Mouse (Mus musculus) gastrocnemius, postnatal 4 days (tissue): Measurements from ENCODE around the gene Prkcb. TPM values are rescaled to one million over a fixed set of nuclear protein-coding genes. Genes with fewer than 3 reads are reported as not detected.

Experiments
- DNase-seq, 2 experiments: peaks; one replicate each; pipeline ENCODE4 v3.0.0; 2021 to 2022; ENCODE audit warnings: low spot score in 2 of 2, mixed read lengths in 2 of 2
- total RNA-seq, 2 experiments: library from RNA; stranded (reverse); gene quantifications; 2 replicates each; pipeline ENCODE4 v1.2.3; 2021

Prkcb gene
- total RNA-seq, 2 experiments from 2014 or later, result 4.4 to 5.8 TPM

- DNase-seq, result no peak
These were observed 107.4 kb downstream of the Prkcb start for GRCm38 (mm10) chr7:122395976-122396315.

- no peak for DNase-seq
These were observed 109.1 kb downstream of the Prkcb start for GRCm38 (mm10) chr7:122397699-122398098.

GRCm38 (mm10) chr7:122402041-122402440, 113.5 kb downstream of the Prkcb start:
- DNase-seq, result no peak

- DNase-seq, result no peak
These were observed 114.8 kb downstream of the Prkcb start for GRCm38 (mm10) chr7:122403343-122403742.

GRCm38 (mm10) chr7:122404571-122405393, 116.2 kb downstream of the Prkcb start:
- DNase-seq, result peak in 1 of 2 experiments; percentile 27

- DNase-seq, result no peak
These were observed 118.1 kb downstream of the Prkcb start for GRCm38 (mm10) chr7:122406625-122407024.

- DNase-seq, result no peak
These were observed 121.4 kb downstream of the Prkcb start for GRCm38 (mm10) chr7:122409945-122410344.

GRCm38 (mm10) chr7:122410873-122411272, 122.3 kb downstream of the Prkcb start:
- no peak for DNase-seq

- no peak for DNase-seq
These were observed 124.7 kb downstream of the Prkcb start for GRCm38 (mm10) chr7:122413231-122413630.

- DNase-seq, result no peak
These were observed 125.6 kb downstream of the Prkcb start for GRCm38 (mm10) chr7:122414146-122414545.

- no peak for DNase-seq
These were observed 126.1 kb downstream of the Prkcb start for GRCm38 (mm10) chr7:122414608-122415007.

GRCm38 (mm10) chr7:122415387-122415786, 126.8 kb downstream of the Prkcb start:
- DNase-seq, result no peak

- DNase-seq, result no peak
These were observed 127.4 kb downstream of the Prkcb start for GRCm38 (mm10) chr7:122415904-122416303.

GRCm38 (mm10) chr7:122418551-122418950, 130.0 kb downstream of the Prkcb start:
- DNase-seq, result no peak

- no peak for DNase-seq
These were observed 135.3 kb downstream of the Prkcb start for GRCm38 (mm10) chr7:122423816-122424215.

- DNase-seq, result no peak
These were observed 140.6 kb downstream of the Prkcb start for GRCm38 (mm10) chr7:122429134-122429533.

GRCm38 (mm10) chr7:122432401-122432800, 143.8 kb downstream of the Prkcb start:
- no peak for DNase-seq

GRCm38 (mm10) chr7:122433377-122433776, 144.8 kb downstream of the Prkcb start:
- no peak for DNase-seq

- no peak for DNase-seq
These were observed 146.4 kb downstream of the Prkcb start for GRCm38 (mm10) chr7:122434941-122435340.

- DNase-seq, result no peak
These were observed 147.0 kb downstream of the Prkcb start for GRCm38 (mm10) chr7:122435561-122435960.

GRCm38 (mm10) chr7:122437390-122437789, 148.8 kb downstream of the Prkcb start:
- DNase-seq, result no peak

GRCm38 (mm10) chr7:122445056-122445455, 156.5 kb downstream of the Prkcb start:
- DNase-seq, result peak in 1 of 2 experiments; percentile 21

GRCm38 (mm10) chr7:122452671-122453070, 164.1 kb downstream of the Prkcb start:
- no peak for DNase-seq
